Mouse (Mus musculus): ENCODE results near the gene Tmem266.

DNA sequence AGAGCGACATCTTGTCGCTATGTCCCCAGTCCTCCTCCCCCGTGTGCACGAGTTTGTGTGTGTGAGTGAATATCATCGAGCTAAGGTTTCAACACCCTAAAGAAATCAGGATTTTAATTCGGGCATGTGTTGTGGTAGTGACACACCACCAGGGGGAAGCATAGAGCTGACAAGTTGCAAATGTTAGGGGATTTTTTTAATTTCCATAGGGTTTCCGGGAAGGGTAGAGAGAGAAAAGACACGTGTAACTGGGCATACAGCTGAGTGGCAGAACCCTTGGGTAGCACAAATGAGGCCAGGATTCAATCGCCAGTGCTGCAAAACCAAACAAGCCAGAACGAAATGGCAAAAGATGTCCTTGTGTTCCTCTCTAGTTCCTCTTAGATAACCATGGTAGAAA, 2.2 kb upstream of the Tmem266 start:
- TF ChIP-seq CTCF (IDR thresholded peaks at IDR 0.05; ENCODE audit: extremely low read depth, insufficient read length, insufficient replicate concordance, low read depth, low read length) (no peak; the same call in 1 of the 2 replicates), POLR2A (IDR thresholded peaks at IDR 0.05; ENCODE audit: low read depth, low read length) (no peak)
